Mouse (Mus musculus): ENCODE measurements around the gene Smc1b. TPM values are rescaled to one million over a fixed set of nuclear protein-coding genes. Genes with fewer than 3 reads are reported as not detected.
"Not testable (repeated sequence)": the region's sequence is repeated elsewhere in the genome, so short reads cannot be mapped to it uniquely, and the experiment has no call there.

The Smc1b gene
- total RNA-seq, 2 experiments from 2014 or later, result not detected

GRCm38 (mm10) chr15:85030643-85031042, 101.1 kb downstream of the Smc1b start:
- not testable (repeated sequence) for ATAC-seq (replicated peaks; ENCODE audit: low FRiP score, poor library complexity, severe bottlenecking)

- ATAC-seq (replicated peaks; ENCODE audit: low FRiP score, poor library complexity, severe bottlenecking), result not testable (repeated sequence)
These were observed 103.1 kb downstream of the Smc1b start, which contains the start of gene Fam118a for GRCm38 (mm10) chr15:85028648-85029047. TSS of gene Fam118a (plus strand) at chr15:85028948.

GRCm38 (mm10) chr15:85027740-85028139, 104.0 kb downstream of the Smc1b start:
- ATAC-seq (replicated peaks; ENCODE audit: low FRiP score, poor library complexity, severe bottlenecking), result no peak

- no peak for ATAC-seq (replicated peaks; ENCODE audit: low FRiP score, poor library complexity, severe bottlenecking)
These were observed 105.6 kb downstream of the Smc1b start for GRCm38 (mm10) chr15:85026197-85026596.

- ATAC-seq (replicated peaks; ENCODE audit: low FRiP score, poor library complexity, severe bottlenecking), result no peak
These were observed 109.6 kb downstream of the Smc1b start for GRCm38 (mm10) chr15:85022211-85022610.

GRCm38 (mm10) chr15:85016951-85017664, 114.7 kb downstream of the Smc1b start, which contains the start of gene Upk3a:
TSS of gene Upk3a (plus strand) at chr15:85017141.
- no peak for ATAC-seq (replicated peaks; ENCODE audit: low FRiP score, poor library complexity, severe bottlenecking)

GRCm38 (mm10) chr15:85015771-85016170, 116.0 kb downstream of the Smc1b start:
- no peak for ATAC-seq (replicated peaks; ENCODE audit: low FRiP score, poor library complexity, severe bottlenecking)

Other genes starting within 250 kb of the Smc1b start
- 0.72 and 0.84 TPM in 2 replicates for gene Gm29666, start 211.9 kb downstream of the Smc1b start, total RNA-seq (2015; ENCODE audit: low replicate concordance)
- 0.90 and 1.1 TPM in 2 replicates for gene Gm29666, start 211.9 kb downstream of the Smc1b start, total RNA-seq (2017; ENCODE audit: low replicate concordance)
- 47.8 and 55.1 TPM in 2 replicates for gene Nup50, start 208.6 kb downstream of the Smc1b start, total RNA-seq (2015; ENCODE audit: low replicate concordance)
- 71.5 and 99.2 TPM in 2 replicates for gene Nup50, start 208.6 kb downstream of the Smc1b start, total RNA-seq (2017; ENCODE audit: low replicate concordance)
- gene 5031439G07Rik, start 143.4 kb downstream of the Smc1b start, total RNA-seq (2015; ENCODE audit: low replicate concordance), result 5.0 and 5.4 TPM in 2 replicates
- gene 5031439G07Rik, start 143.4 kb downstream of the Smc1b start, total RNA-seq (2017; ENCODE audit: low replicate concordance), result 3.2 and 8.9 TPM in 2 replicates
- gene Upk3a, start 114.8 kb downstream of the Smc1b start, total RNA-seq (2015; ENCODE audit: low replicate concordance), result not detected in 2 replicates
- not detected in 2 replicates for gene Upk3a, start 114.8 kb downstream of the Smc1b start, total RNA-seq (2017; ENCODE audit: low replicate concordance)
- gene Fam118a, start 103.0 kb downstream of the Smc1b start, total RNA-seq (2015; ENCODE audit: low replicate concordance), result 2.2 and 3.8 TPM in 2 replicates
- 1.8 and 22.4 TPM in 2 replicates for gene Fam118a, start 103.0 kb downstream of the Smc1b start, total RNA-seq (2017; ENCODE audit: low replicate concordance)
- gene Ribc2, start 114 bp upstream of the Smc1b start, total RNA-seq (2015; ENCODE audit: low replicate concordance), result not detected in 2 replicates
- gene Ribc2, start 114 bp upstream of the Smc1b start, total RNA-seq (2017; ENCODE audit: low replicate concordance), result not detected in 2 replicates
- gene Fbln1, start 74.0 kb upstream of the Smc1b start, total RNA-seq (2015; ENCODE audit: low replicate concordance), result not detected in 2 replicates
- not detected in 2 replicates for gene Fbln1, start 74.0 kb upstream of the Smc1b start, total RNA-seq (2017; ENCODE audit: low replicate concordance)
- 18.9 and 33.2 TPM in 2 replicates for gene Atxn10, start 204.3 kb upstream of the Smc1b start, total RNA-seq (2015; ENCODE audit: low replicate concordance)
- 10.3 and 11.5 TPM in 2 replicates for gene Atxn10, start 204.3 kb upstream of the Smc1b start, total RNA-seq (2017; ENCODE audit: low replicate concordance)

Measured in erythroid progenitor cell, adult 5-6 weeks (primary cell).